Mouse (Mus musculus): ENCODE measurements around the gene Dzip1. TPM values are rescaled to one million over a fixed set of nuclear protein-coding genes. Genes with fewer than 3 reads are reported as not detected.

Gene Dzip1
- polyA plus RNA-seq, 1 experiment from 2014 or later: 28.5 TPM

- Histone ChIP-seq H3K27ac (ENCODE audit: low read depth) (no peak overlapping the region), H3K9ac (no peak overlapping the region), H3K9me3 (ENCODE audit: low read depth, low read length) (no peaks in the 10 kb centered on the region), H3K36me3 (ENCODE audit: insufficient read depth) (peaks cover 35% of the 10 kb centered on the region), H3K4me2 (no peak overlapping the region), H3K27me3 (ENCODE audit: insufficient read depth, low read length) (no peaks in the 10 kb centered on the region), H3K4me1 (ENCODE audit: insufficient read depth) (no peaks in the 10 kb centered on the region), H3K4me3 (ENCODE audit: low read depth, low read length) (no peak overlapping the region)
- no peak for ATAC-seq (ENCODE audit: insufficient read depth)
- WGBS: 91% methylated on average over 4 of the region's 4 CpGs
- DNase-seq: no peak
- TF ChIP-seq CTCF (IDR thresholded peaks at IDR 0.05; ENCODE audit: low read depth): no peak
Observed at GRCm38 (mm10) chr14:118874126-118874525, 51.1 kb downstream of the Dzip1 start.

GRCm38 (mm10) chr14:118869712-118870111 is 55.5 kb downstream of the Dzip1 start:
- Histone ChIP-seq H3K9ac (no peak overlapping the region), H3K4me1 (ENCODE audit: insufficient read depth) (peaks cover 7% of the 10 kb centered on the region; the same call in 1 of the 2 replicates), H3K36me3 (ENCODE audit: insufficient read depth) (peaks cover 3% of the 10 kb centered on the region; the same call in 1 of the 2 replicates), H3K4me2 (no peak overlapping the region), H3K27me3 (ENCODE audit: insufficient read depth, low read length) (no peaks in the 10 kb centered on the region), H3K4me3 (ENCODE audit: low read depth, low read length) (no peak overlapping the region), H3K27ac (ENCODE audit: low read depth) (no peak overlapping the region), H3K9me3 (ENCODE audit: low read depth, low read length) (no peaks in the 10 kb centered on the region)
- peak; percentile 47; the same call in 1 of the 2 replicates for ATAC-seq (ENCODE audit: insufficient read depth)
- WGBS: 62% methylated on average over 6 of the region's 6 CpGs
- DNase-seq: no peak
- no peak for TF ChIP-seq CTCF (IDR thresholded peaks at IDR 0.05; ENCODE audit: low read depth)

GRCm38 (mm10) chr14:118868102-118868724 is 57.0 kb downstream of the Dzip1 start:
- no peak for ATAC-seq (ENCODE audit: insufficient read depth)
- no peak overlapping the region for H3K4me3 ChIP-seq (ENCODE audit: low read depth, low read length)
- H3K9ac ChIP-seq: no peak overlapping the region
- no peak overlapping the region for H3K4me2 ChIP-seq
- H3K36me3 ChIP-seq (ENCODE audit: insufficient read depth): no peaks in the 10 kb centered on the region
- no peaks in the 10 kb centered on the region for H3K27me3 ChIP-seq (ENCODE audit: insufficient read depth, low read length)
- peaks cover 7% of the 10 kb centered on the region; the same call in 1 of the 2 replicates for H3K4me1 ChIP-seq (ENCODE audit: insufficient read depth)
- no peak for TF ChIP-seq CTCF (IDR thresholded peaks at IDR 0.05; ENCODE audit: low read depth)
- DNase-seq: no peak
- H3K9me3 ChIP-seq (ENCODE audit: low read depth, low read length): no peaks in the 10 kb centered on the region
- 74% methylated on average over 13 of the region's 13 CpGs for WGBS
- no peak overlapping the region for H3K27ac ChIP-seq (ENCODE audit: low read depth)

- Histone ChIP-seq H3K27ac (ENCODE audit: low read depth) (no peak overlapping the region), H3K27me3 (ENCODE audit: insufficient read depth, low read length) (no peaks in the 10 kb centered on the region), H3K4me3 (ENCODE audit: low read depth, low read length) (no peak overlapping the region), H3K4me2 (no peak overlapping the region), H3K4me1 (ENCODE audit: insufficient read depth) (peaks cover 7% of the 10 kb centered on the region; the same call in 1 of the 2 replicates), H3K9ac (no peak overlapping the region), H3K9me3 (ENCODE audit: low read depth, low read length) (no peaks in the 10 kb centered on the region), H3K36me3 (ENCODE audit: insufficient read depth) (no peaks in the 10 kb centered on the region)
- 52% methylated on average over 6 of the region's 6 CpGs for WGBS
- TF ChIP-seq CTCF (IDR thresholded peaks at IDR 0.05; ENCODE audit: low read depth): no peak
- ATAC-seq (ENCODE audit: insufficient read depth): no peak
- no peak for DNase-seq
Observed at GRCm38 (mm10) chr14:118867366-118867765, 57.9 kb downstream of the Dzip1 start.

- DNase-seq (no peak), ATAC-seq (ENCODE audit: insufficient read depth) (no peak)
- no peak overlapping the region for H3K9ac ChIP-seq
- H3K27me3 ChIP-seq (ENCODE audit: insufficient read depth, low read length): no peaks in the 10 kb centered on the region
- 57% methylated on average over 10 of the region's 10 CpGs for WGBS
- no peaks in the 10 kb centered on the region for H3K36me3 ChIP-seq (ENCODE audit: insufficient read depth)
- peaks cover 7% of the 10 kb centered on the region; the same call in 1 of the 2 replicates for H3K4me1 ChIP-seq (ENCODE audit: insufficient read depth)
- H3K4me2 ChIP-seq: no peak overlapping the region
- H3K27ac ChIP-seq (ENCODE audit: low read depth): no peak overlapping the region
- H3K4me3 ChIP-seq (ENCODE audit: low read depth, low read length): no peak overlapping the region
- no peaks in the 10 kb centered on the region for H3K9me3 ChIP-seq (ENCODE audit: low read depth, low read length)
- TF ChIP-seq CTCF (IDR thresholded peaks at IDR 0.05; ENCODE audit: low read depth): no peak
Observed at GRCm38 (mm10) chr14:118866014-118866811, 59.0 kb downstream of the Dzip1 start.

GRCm38 (mm10) chr14:118864905-118865304 is 60.4 kb downstream of the Dzip1 start:
- Histone ChIP-seq H3K36me3 (ENCODE audit: insufficient read depth) (no peaks in the 10 kb centered on the region), H3K9ac (no peak overlapping the region), H3K27me3 (ENCODE audit: insufficient read depth, low read length) (no peaks in the 10 kb centered on the region), H3K27ac (ENCODE audit: low read depth) (no peak overlapping the region), H3K9me3 (ENCODE audit: low read depth, low read length) (no peaks in the 10 kb centered on the region), H3K4me1 (ENCODE audit: insufficient read depth) (peaks cover 7% of the 10 kb centered on the region; the same call in 1 of the 2 replicates), H3K4me3 (ENCODE audit: low read depth, low read length) (no peak overlapping the region), H3K4me2 (no peak overlapping the region)
- ATAC-seq (ENCODE audit: insufficient read depth) (no peak), DNase-seq (no peak)
- TF ChIP-seq CTCF (IDR thresholded peaks at IDR 0.05; ENCODE audit: low read depth): no peak
- WGBS: 50% methylated on average over 4 of the region's 4 CpGs

GRCm38 (mm10) chr14:118862253-118862652 is 63.0 kb downstream of the Dzip1 start:
- 52% methylated on average over 7 of the region's 7 CpGs for WGBS
- no peak for TF ChIP-seq CTCF (IDR thresholded peaks at IDR 0.05; ENCODE audit: low read depth)
- H3K27me3 ChIP-seq (ENCODE audit: insufficient read depth, low read length): no peaks in the 10 kb centered on the region

More at GRCm38 (mm10) chr14:118862253-118862652, 63.0 kb downstream of the Dzip1 start:
- Histone ChIP-seq H3K36me3 (ENCODE audit: insufficient read depth) (no peaks in the 10 kb centered on the region), H3K4me2 (no peak overlapping the region), H3K27ac (ENCODE audit: low read depth) (no peak overlapping the region), H3K9ac (no peak overlapping the region), H3K4me3 (ENCODE audit: low read depth, low read length) (no peak overlapping the region), H3K9me3 (ENCODE audit: low read depth, low read length) (no peaks in the 10 kb centered on the region), H3K4me1 (ENCODE audit: insufficient read depth) (peaks cover 7% of the 10 kb centered on the region; the same call in 1 of the 2 replicates)
- ATAC-seq (ENCODE audit: insufficient read depth) (no peak), DNase-seq (no peak)
